Mouse (Mus musculus): ENCODE measurements around the gene Olfr666. TPM values are rescaled to one million over a fixed set of nuclear protein-coding genes. Genes with fewer than 3 reads are reported as not detected.
"Not testable (repeated sequence)": the region's sequence is repeated elsewhere in the genome, so short reads cannot be mapped to it uniquely, and the experiment has no call there.

Gene Olfr666
- polyA plus RNA-seq (2014; fragmentation: Nextera tagmentation; extraction: Ambion mirVana), result not detected in 2 replicates

- Histone ChIP-seq H3K36me3 (ENCODE audit: insufficient read depth) (no peaks in the 10 kb centered on the region), H3K4me2 (no peak within 1 kb of the TSS), H3K27ac (ENCODE audit: low read depth) (no peak within 1 kb of the TSS), H3K4me1 (ENCODE audit: insufficient read depth) (no peaks in the 10 kb centered on the region), H3K9me3 (ENCODE audit: low read depth, low read length) (no peaks in the 10 kb centered on the region), H3K9ac (no peak within 1 kb of the TSS), H3K4me3 (ENCODE audit: low read depth, low read length) (no peak within 1 kb of the TSS), H3K27me3 (ENCODE audit: insufficient read depth, low read length) (no peaks in the 10 kb centered on the region)
- ATAC-seq (ENCODE audit: insufficient read depth) (no peak), DNase-seq (no peak)
- WGBS, result 75% methylated on average over 2 of the region's 2 CpGs
- no peak for TF ChIP-seq CTCF (IDR thresholded peaks at IDR 0.05; ENCODE audit: low read depth)
Measured at GRCm38 (mm10) chr7:104895852-104896251, at the start of gene Olfr666. TSS of gene Olfr666 (minus strand) at chr7:104895952.

GRCm38 (mm10) chr7:104933940-104934339 lies 38.2 kb upstream of the Olfr666 start, which contains the start of gene Olfr669:
TSS of gene Olfr669 (plus strand) at chr7:104934240.
- no peak within 1 kb of the TSS for H3K9ac ChIP-seq
- ATAC-seq (ENCODE audit: insufficient read depth) (no peak), DNase-seq (no peak)
- 73% methylated on average over 1 of the region's 1 CpGs for WGBS
- H3K9me3 ChIP-seq (ENCODE audit: low read depth, low read length), result no peaks in the 10 kb centered on the region
- H3K4me2 ChIP-seq, result no peak within 1 kb of the TSS
- H3K27ac ChIP-seq (ENCODE audit: low read depth), result no peak within 1 kb of the TSS
- TF ChIP-seq CTCF (IDR thresholded peaks at IDR 0.05; ENCODE audit: low read depth), result no peak
- no peaks in the 10 kb centered on the region for H3K36me3 ChIP-seq (ENCODE audit: insufficient read depth)
- H3K4me1 ChIP-seq (ENCODE audit: insufficient read depth), result no peaks in the 10 kb centered on the region
- no peak within 1 kb of the TSS for H3K4me3 ChIP-seq (ENCODE audit: low read depth, low read length)
- no peaks in the 10 kb centered on the region for H3K27me3 ChIP-seq (ENCODE audit: insufficient read depth, low read length)

- no peaks in the 10 kb centered on the region for H3K9me3 ChIP-seq (ENCODE audit: low read depth, low read length)
- ATAC-seq (ENCODE audit: insufficient read depth), result no peak
- 73% methylated on average over 1 of the region's 1 CpGs for WGBS
- H3K4me2 ChIP-seq, result no peak within 1 kb of the TSS
- H3K27ac ChIP-seq (ENCODE audit: low read depth), result no peak within 1 kb of the TSS
- no peaks in the 10 kb centered on the region for H3K4me1 ChIP-seq (ENCODE audit: insufficient read depth)
- TF ChIP-seq CTCF (IDR thresholded peaks at IDR 0.05; ENCODE audit: low read depth), result no peak
- no peak for DNase-seq
- H3K27me3 ChIP-seq (ENCODE audit: insufficient read depth, low read length), result no peaks in the 10 kb centered on the region
- H3K9ac ChIP-seq, result no peak within 1 kb of the TSS
- no peak within 1 kb of the TSS for H3K4me3 ChIP-seq (ENCODE audit: low read depth, low read length)
- no peaks in the 10 kb centered on the region for H3K36me3 ChIP-seq (ENCODE audit: insufficient read depth)
Measured at GRCm38 (mm10) chr7:104927957-104928356, 32.2 kb upstream of the Olfr666 start, which contains the start of gene Olfr668. TSS of gene Olfr668 (minus strand) at chr7:104928057.

GRCm38 (mm10) chr7:104921382-104921781 lies 25.6 kb upstream of the Olfr666 start, which contains the start of gene Olfr667:
TSS of gene Olfr667 (minus strand) at chr7:104921482.
- no peak within 1 kb of the TSS for H3K4me3 ChIP-seq (ENCODE audit: low read depth, low read length)
- no peaks in the 10 kb centered on the region for H3K36me3 ChIP-seq (ENCODE audit: insufficient read depth)
- no peak for TF ChIP-seq CTCF (IDR thresholded peaks at IDR 0.05; ENCODE audit: low read depth)
- no peak within 1 kb of the TSS for H3K9ac ChIP-seq
- 75% methylated on average over 1 of the region's 1 CpGs for WGBS
- no peaks in the 10 kb centered on the region for H3K27me3 ChIP-seq (ENCODE audit: insufficient read depth, low read length)
- DNase-seq, result no peak
- no peaks in the 10 kb centered on the region for H3K9me3 ChIP-seq (ENCODE audit: low read depth, low read length)
- no peaks in the 10 kb centered on the region for H3K4me1 ChIP-seq (ENCODE audit: insufficient read depth)
- no peak within 1 kb of the TSS for H3K27ac ChIP-seq (ENCODE audit: low read depth)
- no peak for ATAC-seq (ENCODE audit: insufficient read depth)
- no peak within 1 kb of the TSS for H3K4me2 ChIP-seq

GRCm38 (mm10) chr7:104877731-104878130 lies 18.0 kb downstream of the Olfr666 start, which contains the start of gene Olfr665:
TSS of gene Olfr665 (plus strand) at chr7:104878031.
- Histone ChIP-seq H3K4me3 (ENCODE audit: low read depth, low read length) (no peak within 1 kb of the TSS), H3K9ac (no peak within 1 kb of the TSS), H3K4me2 (no peak within 1 kb of the TSS), H3K36me3 (ENCODE audit: insufficient read depth) (no peaks in the 10 kb centered on the region), H3K27me3 (ENCODE audit: insufficient read depth, low read length) (no peaks in the 10 kb centered on the region), H3K27ac (ENCODE audit: low read depth) (no peak within 1 kb of the TSS), H3K4me1 (ENCODE audit: insufficient read depth) (no peaks in the 10 kb centered on the region), H3K9me3 (ENCODE audit: low read depth, low read length) (no peaks in the 10 kb centered on the region)
- TF ChIP-seq CTCF (IDR thresholded peaks at IDR 0.05; ENCODE audit: low read depth), result no peak
- DNase-seq (no peak), ATAC-seq (ENCODE audit: insufficient read depth) (no peak)
- 23% methylated on average over 1 of the region's 1 CpGs for WGBS

- no peaks in the 10 kb centered on the region for H3K9me3 ChIP-seq (ENCODE audit: low read depth, low read length)
- H3K4me1 ChIP-seq (ENCODE audit: insufficient read depth), result no peaks in the 10 kb centered on the region
- H3K27ac ChIP-seq (ENCODE audit: low read depth), result no peak overlapping the region
- H3K9ac ChIP-seq, result no peak overlapping the region
- DNase-seq (no peak), ATAC-seq (ENCODE audit: insufficient read depth) (no peak)
- no peak overlapping the region for H3K4me2 ChIP-seq
- H3K4me3 ChIP-seq (ENCODE audit: low read depth, low read length), result no peak overlapping the region
- TF ChIP-seq CTCF (IDR thresholded peaks at IDR 0.05; ENCODE audit: low read depth), result no peak
- WGBS, result 85% methylated on average over 3 of the region's 3 CpGs
- no peaks in the 10 kb centered on the region for H3K36me3 ChIP-seq (ENCODE audit: insufficient read depth)
- no peaks in the 10 kb centered on the region for H3K27me3 ChIP-seq (ENCODE audit: insufficient read depth, low read length)
Measured at GRCm38 (mm10) chr7:104861381-104861780, 34.4 kb downstream of the Olfr666 start.

- no peak overlapping the region for H3K4me2 ChIP-seq
- H3K36me3 ChIP-seq (ENCODE audit: insufficient read depth), result no peaks in the 10 kb centered on the region
- H3K4me1 ChIP-seq (ENCODE audit: insufficient read depth), result no peaks in the 10 kb centered on the region
- no peaks in the 10 kb centered on the region for H3K27me3 ChIP-seq (ENCODE audit: insufficient read depth, low read length)
- no peak overlapping the region for H3K4me3 ChIP-seq (ENCODE audit: low read depth, low read length)
- ATAC-seq (ENCODE audit: insufficient read depth) (no peak), DNase-seq (no peak)
- no peak overlapping the region for H3K9ac ChIP-seq
- no peak for TF ChIP-seq CTCF (IDR thresholded peaks at IDR 0.05; ENCODE audit: low read depth)
- no peaks in the 10 kb centered on the region for H3K9me3 ChIP-seq (ENCODE audit: low read depth, low read length)
- no peak overlapping the region for H3K27ac ChIP-seq (ENCODE audit: low read depth)
- 66% methylated on average over 1 of the region's 1 CpGs for WGBS
Measured at GRCm38 (mm10) chr7:104857683-104858082, 38.1 kb downstream of the Olfr666 start.

- not testable (repeated sequence) for H3K9me3 ChIP-seq (ENCODE audit: low read depth, low read length); H3K9ac ChIP-seq; ATAC-seq (ENCODE audit: insufficient read depth); H3K36me3 ChIP-seq (ENCODE audit: insufficient read depth); H3K27ac ChIP-seq (ENCODE audit: low read depth); H3K4me3 ChIP-seq (ENCODE audit: low read depth, low read length); DNase-seq; H3K27me3 ChIP-seq (ENCODE audit: insufficient read depth, low read length); H3K4me2 ChIP-seq; H3K4me1 ChIP-seq (ENCODE audit: insufficient read depth)
- WGBS, result 74% methylated on average over 2 of the region's 2 CpGs
Measured at GRCm38 (mm10) chr7:104856709-104857108, 39.0 kb downstream of the Olfr666 start, which contains the start of gene Usp17la. TSS of gene Usp17la (plus strand) at chr7:104857009.

All from lung, embryonic 14.5 days (tissue).